ENCODE assay signal across 20 mouse cellular contexts in genomic region chr11:96203789-96204186, GRCm38 (mm10). TPM values are rescaled to one million over a fixed set of nuclear protein-coding genes. Genes with fewer than 3 reads are reported as not detected.
DNase-seq lines count a peak whose midpoint lies in the region; ATAC-seq and TF ChIP-seq lines count a peak whose summit lies in the region.
"Had no signal": no experiment of that assay in that cellular context is flagged by ENCODE, and none has a peak within 500 bp of the region (broad histone marks: within the 10 kb centered on the region; RNA-seq: fewer than 3 reads in every experiment).

No protein-coding gene starts in this region.

- intact Hi-C loops in gastrocnemius, adult 2 months (cut with DNase I): no loop called here

- 2% methylated on average over 16 of the region's 16 CpGs for WGBS in kidney, embryonic 16.5 days
- under 1% methylated on average over 16 of the region's 16 CpGs for WGBS in limb, embryonic 11.5 days

- no peak overlapping the region for H3K9ac ChIP-seq in kidney, embryonic 16.5 days (replicated peaks; ENCODE audit: low read length)
- no peak overlapping the region for H3K9ac ChIP-seq in limb, embryonic 11.5 days (ENCODE audit: low read length)
- H3K9ac ChIP-seq: liver, postnatal 0 days; neural tube, embryonic 13.5 days had no signal

- H3K4me3 ChIP-seq in gastrocnemius, adult 2 months: peak overlapping the region; percentile 42
- 0 out of 2 replicates have a peak overlapping the region, but pooled peaks have one; percentile 14 for H3K4me3 ChIP-seq in kidney, embryonic 16.5 days (ENCODE audit: low read length)
- peak overlapping the region; percentile 11; the same call in 1 of the 2 replicates for H3K4me3 ChIP-seq in limb, embryonic 11.5 days (ENCODE audit: low read depth, low read length)
- H3K4me3 ChIP-seq: neural tube, embryonic 13.5 days had no signal

- no peaks in the 10 kb centered on the region for H3K9me3 ChIP-seq in kidney, embryonic 16.5 days (ENCODE audit: low read length)
- H3K9me3 ChIP-seq in limb, embryonic 11.5 days (ENCODE audit: control insufficient read depth, low read length): no peaks in the 10 kb centered on the region
- H3K9me3 ChIP-seq: neural tube, embryonic 13.5 days had no signal

- DNase-seq in gastrocnemius, adult 2 months: no peak
- no peak for DNase-seq in gastrocnemius, postnatal 4 days (ENCODE audit: low spot score in 2 of 2)
- DNase-seq in kidney, adult 11 months: no peak
- DNase-seq in ES-CJ7 (ENCODE audit: low read depth, low spot score): peak; percentile 44
- DNase-seq in limb, embryonic 11.5 days (ENCODE audit: low spot score): no peak
- DNase-seq in ovary, postnatal 14 days (ENCODE audit: low spot score): no peak
- DNase-seq in layer of hippocampus, adult 9-11 months: no peak
- DNase-seq: B cell, adult 2 months; cerebellum, adult 9-10 months; left cerebral cortex, postnatal 4 days; liver, postnatal 0 days; lung, postnatal 4 days; midbrain, embryonic 14.5 days had no signal

- no peaks in the 10 kb centered on the region; the same call in 1 of the 2 replicates for H3K4me1 ChIP-seq in kidney, embryonic 16.5 days (ENCODE audit: insufficient read depth, low read length)
- no peaks in the 10 kb centered on the region for H3K4me1 ChIP-seq in limb, embryonic 11.5 days (ENCODE audit: control insufficient read depth, insufficient read depth, low read length)
- H3K4me1 ChIP-seq: neural tube, embryonic 13.5 days had no signal

- H3K4me2 ChIP-seq in kidney, embryonic 16.5 days (replicated peaks; ENCODE audit: low read depth, low read length): peak overlapping the region; percentile 34
- no peak overlapping the region for H3K4me2 ChIP-seq in limb, embryonic 11.5 days (ENCODE audit: low read depth, severe bottlenecking)

- no peak for ATAC-seq in kidney, embryonic 16.5 days (ENCODE audit: low FRiP score, low TSS enrichment)
- ATAC-seq in limb, embryonic 11.5 days (ENCODE audit: insufficient number of reproducible peaks, low FRiP score, low TSS enrichment, low read depth): no peak
- ATAC-seq: liver, postnatal 0 days; Patski had no signal

- no peaks in the 10 kb centered on the region for H3K36me3 ChIP-seq in kidney, embryonic 16.5 days (ENCODE audit: insufficient read depth, low read length)
- H3K36me3 ChIP-seq in limb, embryonic 11.5 days (ENCODE audit: control insufficient read depth, insufficient read depth, low read length): no peaks in the 10 kb centered on the region
- H3K36me3 ChIP-seq: neural tube, embryonic 13.5 days had no signal

- peaks cover 97% of the 10 kb centered on the region for H3K27me3 ChIP-seq in kidney, embryonic 16.5 days (ENCODE audit: insufficient read depth, low read length)
- H3K27me3 ChIP-seq in limb, embryonic 11.5 days (ENCODE audit: control insufficient read depth, insufficient read depth, low read length): peaks cover 89% of the 10 kb centered on the region
- H3K27me3 ChIP-seq: Patski had no signal

- H3K27ac ChIP-seq in gastrocnemius, adult 2 months: no peak overlapping the region
- H3K27ac ChIP-seq in kidney, embryonic 16.5 days (ENCODE audit: low read length): no peak overlapping the region
- H3K27ac ChIP-seq in limb, embryonic 11.5 days (replicated peaks; ENCODE audit: low read depth, low read length): no peak overlapping the region
- H3K27ac ChIP-seq: neural tube, embryonic 13.5 days had no signal

- no peak for TF ChIP-seq CTCF in gastrocnemius, adult 2 months (IDR thresholded peaks at IDR 0.05)

RNA-seq across cellular contexts. Expression of gene Hoxb13, which starts 9.7 kb away (rescaled TPM):
- not detected for total RNA-seq in gastrocnemius, adult 2 months (2021)
- total RNA-seq in gastrocnemius, postnatal 4 days (2021): not detected
- polyA plus RNA-seq in kidney, embryonic 16.5 days (2015; fragmentation: Nextera tagmentation; extraction: Ambion mirVana): not detected in 2 replicates
- polyA plus RNA-seq in limb, embryonic 11.5 days (2014; fragmentation: Nextera tagmentation; extraction: Ambion mirVana): 0.09 TPM in 1 of 2 replicates, not detected in the other
- total RNA-seq: adrenal gland, adult 18-20 months; layer of hippocampus, postnatal 10 days; left cerebral cortex, postnatal 4 days had no signal
- polyA plus RNA-seq: embryonic facial prominence, embryonic 11.5 days; frontal cortex, adult 2 months; liver, postnatal 0 days; midbrain, embryonic 14.5 days; neural tube, embryonic 13.5 days had no signal
